Mouse (Mus musculus) spleen, adult 2 months (tissue): ENCODE data around the gene Inpp4b.

Source experiments
- CTCF ChIP-seq: fragments of 200-500 bp; IDR thresholded peaks from 2 replicates; pipeline ENCODE4 v1.5.1; 2011; ENCODE audit warnings: mild to moderate bottlenecking, inconsistent platforms; ENCODE audit not compliant: insufficient read depth, insufficient read length, insufficient replicate concordance; ENCODE audit errors: extremely low read depth
- POLR2A ChIP-seq: fragments of 200-500 bp; IDR thresholded peaks from 2 replicates; pipeline ENCODE4 v1.6.1; 2011; ENCODE audit warnings: low read depth, low read length, inconsistent platforms

- TF ChIP-seq POLR2A (no peak), CTCF (no peak)
Observed at GRCm38 (mm10) chr8:81780921-81781675, 438.7 kb downstream of the Inpp4b start.
